Mouse (Mus musculus): ENCODE results near the gene Armh2. TPM values are rescaled to one million over a fixed set of nuclear protein-coding genes. Genes with fewer than 3 reads are reported as not detected.

The Armh2 gene
- total and polyA plus RNA-seq, 2 experiments from 2014 or later: not detected

DNA sequence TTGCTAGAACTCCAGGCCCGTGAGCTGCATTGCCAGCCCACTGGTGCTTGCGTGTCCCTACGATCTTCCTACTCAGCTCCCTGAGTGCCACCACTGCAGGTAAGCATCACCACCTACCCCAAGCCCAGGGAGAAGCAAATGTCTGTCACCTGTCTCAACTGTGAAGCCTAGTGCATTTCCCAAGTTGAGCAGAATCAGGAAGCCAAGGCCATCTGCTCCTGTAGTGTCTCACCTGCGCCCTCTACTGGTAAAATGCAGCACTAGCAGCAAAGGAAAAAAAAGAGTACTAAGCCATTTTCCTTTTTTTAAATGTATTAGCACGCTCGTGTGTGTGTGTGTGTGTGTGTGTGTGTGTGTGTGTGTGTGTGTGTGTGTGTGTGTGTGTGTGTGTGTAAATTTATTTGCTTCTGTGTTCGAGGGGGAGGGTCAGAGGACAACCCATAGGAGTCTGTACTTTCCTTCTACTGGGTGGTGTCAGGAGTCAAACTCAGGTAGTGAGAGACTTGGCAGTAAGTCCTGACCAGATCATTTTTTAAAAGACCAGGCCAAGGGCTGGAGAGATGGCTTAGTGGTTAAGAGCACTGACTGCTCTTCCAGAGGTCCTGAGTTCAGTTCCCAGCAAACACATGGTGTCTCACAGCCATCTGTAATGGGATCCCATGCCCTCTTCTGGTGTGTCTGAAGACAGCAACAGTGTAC lies 35.3 kb downstream of the Armh2 start:
- no peaks in the 10 kb centered on the region for H3K4me1 ChIP-seq (ENCODE audit: insufficient read depth, low read length)
- no peaks in the 10 kb centered on the region for H3K36me3 ChIP-seq (ENCODE audit: insufficient read depth, low read length)
- ATAC-seq (ENCODE audit: low FRiP score) (no peak), DNase-seq (ENCODE audit: low spot score) (peak; percentile 74)
- no peak overlapping the region for H3K27ac ChIP-seq (ENCODE audit: low read depth, low read length)
- 46% methylated on average over 6 of the region's 7 CpGs for WGBS
- no peak overlapping the region for H3K4me2 ChIP-seq (ENCODE audit: low read depth, low read length, poor library complexity, severe bottlenecking)
- no peak overlapping the region for H3K9ac ChIP-seq (replicated peaks; ENCODE audit: low read length, poor library complexity, severe bottlenecking)
- H3K27me3 ChIP-seq (ENCODE audit: insufficient read depth, low read length): no peaks in the 10 kb centered on the region
- H3K4me3 ChIP-seq (ENCODE audit: low read depth, low read length): no peak overlapping the region
- peak; percentile 86 for TF ChIP-seq CTCF (IDR thresholded peaks at IDR 0.05)
- H3K9me3 ChIP-seq (ENCODE audit: low read length): no peaks in the 10 kb centered on the region

DNA sequence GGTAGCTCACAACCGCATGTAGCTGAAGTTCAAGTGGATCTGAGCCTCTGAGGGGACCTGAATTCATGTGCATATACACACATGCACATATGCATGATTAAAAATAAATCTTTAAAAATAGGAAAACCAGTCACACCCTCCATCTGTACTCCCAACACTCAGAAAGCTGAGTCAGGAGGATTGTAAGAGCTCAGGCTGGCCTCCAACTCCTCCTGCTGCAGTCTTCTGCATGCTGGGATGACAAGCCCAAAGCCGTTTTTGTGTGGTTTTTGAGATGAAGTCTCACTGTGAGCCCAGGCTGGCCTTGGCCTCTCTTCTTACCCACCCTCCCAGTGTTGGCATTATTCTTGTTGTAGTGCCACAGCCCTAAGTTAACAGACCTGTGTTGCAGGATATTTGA lies 37.0 kb downstream of the Armh2 start:
- TF ChIP-seq CTCF (IDR thresholded peaks at IDR 0.05): no peak
- Histone ChIP-seq H3K36me3 (ENCODE audit: insufficient read depth, low read length) (no peaks in the 10 kb centered on the region), H3K9me3 (ENCODE audit: low read length) (no peaks in the 10 kb centered on the region), H3K27me3 (ENCODE audit: insufficient read depth, low read length) (no peaks in the 10 kb centered on the region), H3K4me1 (ENCODE audit: insufficient read depth, low read length) (no peaks in the 10 kb centered on the region), H3K9ac (replicated peaks; ENCODE audit: low read length, poor library complexity, severe bottlenecking) (no peak overlapping the region), H3K4me3 (ENCODE audit: low read depth, low read length) (no peak overlapping the region), H3K4me2 (ENCODE audit: low read depth, low read length, poor library complexity, severe bottlenecking) (no peak overlapping the region), H3K27ac (ENCODE audit: low read depth, low read length) (no peak overlapping the region)
- no peak for ATAC-seq (ENCODE audit: low FRiP score)
- no peak for DNase-seq (ENCODE audit: low spot score)
- 77% methylated on average over 2 of the region's 2 CpGs for WGBS

DNA sequence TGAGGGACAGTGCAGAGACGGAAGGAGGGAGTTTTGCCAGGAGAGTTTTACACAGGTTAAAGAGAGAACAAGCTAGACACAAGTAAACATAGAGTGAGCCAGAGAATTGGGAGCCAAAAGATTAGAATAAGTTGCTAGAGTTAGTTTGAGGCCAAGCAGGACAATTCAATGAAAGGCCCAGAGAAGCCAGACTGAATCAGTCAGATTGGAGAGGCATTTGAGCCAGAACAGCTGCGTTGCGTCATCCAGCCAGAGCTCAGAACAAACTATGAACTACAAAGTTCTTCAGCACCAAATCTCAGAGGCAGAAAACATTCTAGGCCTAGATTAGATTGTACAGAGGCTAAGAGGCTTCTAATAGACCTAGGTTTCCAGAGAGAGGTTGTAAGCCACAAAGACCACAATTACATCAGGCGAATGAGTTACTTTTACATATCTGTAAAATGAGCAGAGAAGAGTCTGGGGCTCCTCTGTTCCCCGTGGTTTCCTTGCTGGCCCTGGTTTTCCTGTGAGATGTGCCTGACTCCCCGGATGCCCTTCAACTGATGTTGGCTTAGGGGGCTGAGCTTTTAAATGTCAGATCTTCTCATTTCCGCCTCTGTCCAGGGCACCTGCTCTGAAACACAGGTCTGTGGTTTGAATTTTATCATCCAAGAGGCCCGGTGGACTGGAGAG lies 37.8 kb downstream of the Armh2 start:
- 89% methylated on average over 8 of the region's 8 CpGs for WGBS
- no peaks in the 10 kb centered on the region for H3K9me3 ChIP-seq (ENCODE audit: low read length)

DNA sequence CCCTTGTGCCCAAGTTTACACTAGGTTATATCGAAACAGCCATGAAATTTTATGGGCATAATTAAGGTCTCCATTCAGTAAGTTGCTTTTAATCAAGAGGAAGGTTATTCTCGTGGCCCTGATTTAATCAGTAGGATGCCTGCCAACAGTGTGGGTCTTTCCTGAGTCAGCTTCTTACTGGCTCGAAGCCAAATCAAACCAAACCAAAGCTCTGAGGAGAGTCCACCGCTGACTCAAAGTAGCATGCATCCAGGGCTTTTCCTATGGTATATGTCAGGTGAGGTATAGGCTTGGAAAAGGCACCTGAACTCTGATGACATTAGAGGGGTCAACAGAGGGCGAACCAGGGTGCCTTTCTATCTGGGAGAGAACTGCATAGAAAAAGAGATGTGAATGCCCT lies 40.9 kb downstream of the Armh2 start:
- Histone ChIP-seq H3K9ac (replicated peaks; ENCODE audit: low read length, poor library complexity, severe bottlenecking) (no peak overlapping the region), H3K4me1 (ENCODE audit: insufficient read depth, low read length) (no peaks in the 10 kb centered on the region), H3K27ac (ENCODE audit: low read depth, low read length) (no peak overlapping the region), H3K27me3 (ENCODE audit: insufficient read depth, low read length) (no peaks in the 10 kb centered on the region), H3K4me2 (ENCODE audit: low read depth, low read length, poor library complexity, severe bottlenecking) (no peak overlapping the region), H3K9me3 (ENCODE audit: low read length) (no peaks in the 10 kb centered on the region), H3K36me3 (ENCODE audit: insufficient read depth, low read length) (no peaks in the 10 kb centered on the region), H3K4me3 (ENCODE audit: low read depth, low read length) (no peak overlapping the region)
- ATAC-seq (ENCODE audit: low FRiP score): no peak
- WGBS: 61% methylated on average over 5 of the region's 5 CpGs
- no peak for TF ChIP-seq CTCF (IDR thresholded peaks at IDR 0.05)
- peak; percentile 43 for DNase-seq (ENCODE audit: low spot score)

More for the DNA sequence above, 37.8 kb downstream of the Armh2 start:
- H3K4me2 ChIP-seq (ENCODE audit: low read depth, low read length, poor library complexity, severe bottlenecking): no peak overlapping the region
- no peaks in the 10 kb centered on the region for H3K4me1 ChIP-seq (ENCODE audit: insufficient read depth, low read length)
- no peak for TF ChIP-seq CTCF (IDR thresholded peaks at IDR 0.05)
- no peaks in the 10 kb centered on the region for H3K36me3 ChIP-seq (ENCODE audit: insufficient read depth, low read length)
- no peak overlapping the region for H3K27ac ChIP-seq (ENCODE audit: low read depth, low read length)
- ATAC-seq (ENCODE audit: low FRiP score): no peak
- no peaks in the 10 kb centered on the region for H3K27me3 ChIP-seq (ENCODE audit: insufficient read depth, low read length)
- no peak overlapping the region for H3K4me3 ChIP-seq (ENCODE audit: low read depth, low read length)
- no peak for DNase-seq (ENCODE audit: low spot score)
- H3K9ac ChIP-seq (replicated peaks; ENCODE audit: low read length, poor library complexity, severe bottlenecking): no peak overlapping the region

DNA sequence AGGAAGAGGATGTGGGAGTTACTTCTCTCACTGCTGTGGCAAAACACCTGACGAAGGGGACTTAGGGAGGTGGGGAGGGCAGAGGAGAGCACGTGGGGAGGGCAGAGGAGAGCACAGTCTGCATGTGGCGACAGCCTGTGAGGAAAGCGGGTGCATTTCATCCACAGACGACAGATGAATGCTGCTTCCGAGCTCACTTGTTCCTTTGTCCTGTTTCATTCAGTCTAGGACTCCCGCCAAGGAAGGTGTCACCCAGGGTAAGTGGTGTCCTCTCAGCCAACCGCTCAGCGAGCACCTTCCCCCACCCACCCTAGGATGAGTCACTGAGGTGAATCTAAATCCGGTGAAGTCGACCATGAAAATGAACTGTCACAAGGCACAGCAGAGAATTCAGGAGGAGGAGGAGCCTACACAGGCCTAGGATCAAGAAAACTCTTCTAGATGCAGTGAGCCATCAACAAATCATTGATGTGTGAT lies 45.0 kb downstream of the Armh2 start:
- no peaks in the 10 kb centered on the region for H3K36me3 ChIP-seq (ENCODE audit: insufficient read depth, low read length)
- no peak overlapping the region for H3K9ac ChIP-seq (replicated peaks; ENCODE audit: low read length, poor library complexity, severe bottlenecking)
- no peaks in the 10 kb centered on the region for H3K9me3 ChIP-seq (ENCODE audit: low read length)
- no peak for TF ChIP-seq CTCF (IDR thresholded peaks at IDR 0.05)
- no peak overlapping the region for H3K4me3 ChIP-seq (ENCODE audit: low read depth, low read length)
- no peak overlapping the region for H3K4me2 ChIP-seq (ENCODE audit: low read depth, low read length, poor library complexity, severe bottlenecking)
- ATAC-seq (ENCODE audit: low FRiP score) (no peak), DNase-seq (ENCODE audit: low spot score) (peak; percentile 38)
- no peaks in the 10 kb centered on the region for H3K27me3 ChIP-seq (ENCODE audit: insufficient read depth, low read length)
- 39% methylated on average over 11 of the region's 11 CpGs for WGBS
- no peak overlapping the region for H3K27ac ChIP-seq (ENCODE audit: low read depth, low read length)
- H3K4me1 ChIP-seq (ENCODE audit: insufficient read depth, low read length): no peaks in the 10 kb centered on the region

DNA sequence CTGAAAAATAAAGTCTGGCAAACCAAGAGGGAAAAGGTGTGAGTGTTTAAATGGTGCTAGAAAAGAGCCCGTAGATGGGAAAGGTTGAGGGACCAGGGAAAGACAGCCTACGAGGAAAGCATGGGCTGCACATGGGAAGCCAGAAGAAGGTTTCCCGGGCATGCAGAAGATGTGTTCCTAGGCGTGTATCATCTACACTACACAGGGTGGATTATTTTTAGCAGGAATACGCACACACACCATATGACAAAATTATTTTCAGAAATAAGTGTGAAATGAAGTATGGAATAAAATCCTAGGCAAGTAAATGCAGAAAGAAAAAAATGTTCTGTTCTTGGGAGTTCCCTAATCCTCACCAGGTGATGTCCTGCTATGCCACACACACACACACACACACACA lies 46.4 kb downstream of the Armh2 start:
- Histone ChIP-seq H3K36me3 (ENCODE audit: insufficient read depth, low read length) (no peaks in the 10 kb centered on the region), H3K4me3 (ENCODE audit: low read depth, low read length) (no peak overlapping the region), H3K27ac (ENCODE audit: low read depth, low read length) (no peak overlapping the region), H3K4me1 (ENCODE audit: insufficient read depth, low read length) (no peaks in the 10 kb centered on the region), H3K9me3 (ENCODE audit: low read length) (no peaks in the 10 kb centered on the region), H3K4me2 (ENCODE audit: low read depth, low read length, poor library complexity, severe bottlenecking) (no peak overlapping the region), H3K27me3 (ENCODE audit: insufficient read depth, low read length) (no peaks in the 10 kb centered on the region), H3K9ac (replicated peaks; ENCODE audit: low read length, poor library complexity, severe bottlenecking) (no peak overlapping the region)
- DNase-seq (ENCODE audit: low spot score) (no peak), ATAC-seq (ENCODE audit: low FRiP score) (no peak)
- WGBS: 92% methylated on average over 5 of the region's 5 CpGs
- TF ChIP-seq CTCF (IDR thresholded peaks at IDR 0.05): no peak

Data from midbrain, postnatal 0 days (tissue).